Mouse (Mus musculus) forebrain, embryonic 12.5 days (tissue): ENCODE data around the gene Cdc42ep2. TPM values are rescaled to one million over a fixed set of nuclear protein-coding genes. Genes with fewer than 3 reads are reported as not detected.
A peak's percentile ranks its signal among the peaks of the same experiment; 100 is the strongest.

Experiments
- ATAC-seq: fragments of 200-750 bp; cut with Nextera tagmentation; 2 replicates; pipeline ENCODE4 v1.8.0; 2017; ENCODE audit warnings: moderate TSS enrichment; ENCODE audit not compliant: low FRiP score
- H3K27ac ChIP-seq: fragments of 300-500 bp; sonication (generic); 2 replicates; pipeline ENCODE4 v1.5.1; 2016; ENCODE audit warnings: mild to moderate bottlenecking
- H3K27me3 ChIP-seq: fragments of 300-500 bp; sonication (generic); 2 replicates; pipeline ENCODE4 v1.6.1; 2016; ENCODE audit warnings: mild to moderate bottlenecking
- H3K36me3 ChIP-seq: fragments of 300-500 bp; sonication (generic); replicated peaks from 2 replicates; pipeline ENCODE4 v1.6.1; 2016; ENCODE audit warnings: mild to moderate bottlenecking
- H3K4me1 ChIP-seq: fragments of 300-500 bp; sonication (generic); 2 replicates; pipeline ENCODE4 v1.6.1; 2016
- H3K4me2 ChIP-seq: fragments of 300-500 bp; sonication (generic); 2 replicates; pipeline ENCODE4 v1.6.1; 2016; ENCODE audit warnings: mild to moderate bottlenecking, moderate library complexity
- H3K4me3 ChIP-seq: fragments of 300-500 bp; sonication (generic); replicated peaks from 2 replicates; pipeline ENCODE4 v1.5.1; 2016; ENCODE audit warnings: mild to moderate bottlenecking
- H3K9ac ChIP-seq: fragments of 300-500 bp; sonication (generic); 2 replicates; pipeline ENCODE4 v1.6.1; 2016; ENCODE audit warnings: mild to moderate bottlenecking
- H3K9me3 ChIP-seq: fragments of 300-500 bp; sonication (generic); 2 replicates; pipeline ENCODE4 v1.6.1; 2016
- WGBS: fragments of 180-500 bp; shearing (Covaris S2); methylation state at CpG from one replicate; pipeline ENCODE4 v1.1.7; 2016; 5-methylcytosine and 5-hydroxymethylcytosine counted together
- polyA plus RNA-seq: library from polyadenylated mRNA; unstranded; fragments of >200 nt; fragmentation: Nextera tagmentation; extraction: Ambion mirVana; gene quantifications from 2 replicates; pipeline ENCODE4 v1.2.1, GENCODE M21; 2016

Cdc42ep2 gene
- polyA plus RNA-seq, 1 experiment from 2014 or later: 2.2 TPM

DNA sequence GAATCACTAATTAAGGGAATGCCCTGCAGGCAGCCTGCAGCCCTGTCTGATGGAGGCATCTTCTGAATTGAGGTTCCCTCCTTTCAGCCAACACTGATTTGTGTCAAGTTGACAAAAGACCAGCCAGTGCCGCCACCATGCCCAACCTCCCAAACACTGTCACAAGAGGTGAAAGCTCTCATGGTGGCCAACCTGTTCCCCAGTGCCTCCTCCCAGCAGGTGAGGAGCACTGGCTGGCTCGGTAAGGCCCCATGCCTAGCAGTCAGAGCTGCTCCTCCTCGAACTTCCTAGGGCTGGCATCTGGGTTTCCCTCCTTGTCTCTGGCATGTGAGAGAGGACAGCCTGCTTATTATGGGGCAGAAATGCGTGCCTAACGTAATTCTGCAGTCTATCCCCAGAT lies 15.1 kb upstream of the Cdc42ep2 start:
- Histone ChIP-seq H3K4me1 (peaks cover 17% of the 10 kb centered on the region), H3K27ac (peak overlapping the region; percentile 50; the same call in 1 of the 2 replicates), H3K9ac (no peak overlapping the region), H3K4me2 (no peak overlapping the region), H3K27me3 (no peaks in the 10 kb centered on the region), H3K4me3 (no peak overlapping the region), H3K9me3 (no peaks in the 10 kb centered on the region), H3K36me3 (peaks cover 42% of the 10 kb centered on the region)
- no peak for ATAC-seq
- 85% methylated on average over 5 of the region's 5 CpGs for WGBS

DNA sequence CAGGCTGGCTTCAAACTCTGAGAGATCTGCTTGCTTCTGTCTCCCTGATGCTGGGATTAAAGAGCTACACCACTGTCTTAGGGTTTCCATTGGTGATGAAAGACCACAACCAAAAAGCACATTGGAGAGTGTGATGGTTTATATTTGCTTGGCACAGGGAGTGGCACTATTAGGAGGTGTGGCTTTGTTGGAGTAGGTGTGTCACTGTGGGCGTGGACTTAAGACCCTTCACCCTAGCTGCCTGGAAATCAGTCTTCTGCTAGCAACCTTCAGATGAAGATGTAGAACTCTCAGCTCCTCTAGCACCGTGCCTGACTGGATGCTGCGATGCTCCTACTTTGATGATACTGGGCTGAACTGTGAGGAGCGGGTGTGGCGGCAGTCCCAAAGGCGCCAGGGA lies 13.9 kb upstream of the Cdc42ep2 start:
- peaks cover 32% of the 10 kb centered on the region for H3K36me3 ChIP-seq
- no peak overlapping the region for H3K4me3 ChIP-seq
- H3K27ac ChIP-seq: no peak overlapping the region
- H3K27me3 ChIP-seq: no peaks in the 10 kb centered on the region
- ATAC-seq: no peak
- WGBS: 95% methylated on average over 6 of the region's 6 CpGs
- no peaks in the 10 kb centered on the region for H3K9me3 ChIP-seq
- no peak overlapping the region for H3K9ac ChIP-seq
- no peak overlapping the region for H3K4me2 ChIP-seq
- H3K4me1 ChIP-seq: peaks cover 17% of the 10 kb centered on the region

DNA sequence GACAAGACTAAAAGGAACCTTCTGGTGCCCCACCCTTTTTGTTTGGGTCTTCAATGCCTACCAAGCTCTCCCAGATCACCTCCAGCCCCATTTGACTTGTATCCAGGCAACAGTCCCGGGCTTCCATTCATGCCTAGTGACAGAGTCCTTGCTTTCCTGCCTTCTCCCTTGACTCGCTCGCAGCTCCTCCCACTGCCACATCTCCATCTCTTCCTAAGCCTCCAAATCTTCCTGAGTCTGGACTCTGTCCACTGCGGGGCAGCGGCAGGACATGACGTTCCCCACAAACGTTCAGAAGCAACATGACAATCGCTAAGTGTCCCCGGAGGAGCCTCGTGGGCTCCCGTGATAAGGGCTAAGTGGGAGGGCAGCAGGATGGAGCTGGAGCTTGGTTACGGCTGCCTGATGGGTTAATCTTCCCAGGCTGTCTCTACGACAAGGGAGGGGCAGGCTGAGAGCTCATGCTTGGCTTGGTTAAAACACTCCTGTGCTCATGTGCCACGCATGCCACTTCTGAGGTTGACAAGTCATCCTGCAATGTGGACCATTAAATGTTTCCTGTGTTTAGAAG lies 13.3 kb upstream of the Cdc42ep2 start:
- Histone ChIP-seq H3K4me2 (peak overlapping the region; percentile 13; the same call in 1 of the 2 replicates), H3K4me1 (peaks cover 17% of the 10 kb centered on the region), H3K9me3 (no peaks in the 10 kb centered on the region), H3K4me3 (no peak overlapping the region), H3K36me3 (peaks cover 31% of the 10 kb centered on the region), H3K27ac (no peak overlapping the region), H3K9ac (no peak overlapping the region), H3K27me3 (no peaks in the 10 kb centered on the region)
- WGBS: 41% methylated on average over 14 of the region's 14 CpGs
- ATAC-seq: no peak

DNA sequence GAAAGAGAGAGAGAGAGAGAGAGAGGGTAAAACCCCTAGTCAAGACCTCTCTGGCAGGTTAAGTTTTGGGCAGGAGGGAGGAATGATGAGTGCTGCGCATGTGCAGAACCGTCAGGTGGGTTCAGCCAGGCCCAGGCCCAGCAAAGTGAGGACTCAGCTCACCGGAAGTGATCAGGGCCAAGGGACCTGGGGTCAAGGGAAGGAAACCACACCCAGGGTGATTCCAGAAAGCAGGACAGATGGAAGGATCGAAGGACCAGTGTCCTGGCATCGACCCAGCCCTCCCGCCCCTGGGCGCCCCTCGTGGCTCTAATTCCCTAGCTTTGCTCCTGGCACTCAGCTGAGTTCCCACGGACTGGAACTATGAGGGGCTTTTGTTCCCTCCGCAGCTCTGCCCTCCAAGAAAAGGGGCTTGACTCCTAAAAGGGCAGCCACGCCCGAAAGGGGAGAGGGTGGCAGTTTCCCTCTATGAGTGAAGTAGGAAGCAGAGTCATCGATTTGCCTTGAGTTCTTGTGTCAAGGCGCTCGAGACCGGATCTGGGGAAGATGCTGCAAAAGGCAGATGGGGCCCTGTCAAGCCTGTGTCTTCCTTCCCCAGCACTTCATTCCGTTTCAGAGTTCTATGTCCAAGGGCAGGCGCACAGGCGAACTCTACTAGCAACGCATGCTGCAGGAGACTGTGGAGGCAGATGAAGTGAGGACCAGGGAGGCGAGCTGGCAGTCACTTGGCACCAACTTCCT lies 12.6 kb upstream of the Cdc42ep2 start:
- no peak for ATAC-seq
- no peak overlapping the region for H3K4me2 ChIP-seq
- H3K27ac ChIP-seq: peak overlapping the region; percentile 32; the same call in 1 of the 2 replicates
- no peaks in the 10 kb centered on the region for H3K9me3 ChIP-seq
- peaks cover 17% of the 10 kb centered on the region for H3K4me1 ChIP-seq
- no peaks in the 10 kb centered on the region for H3K27me3 ChIP-seq
- no peak overlapping the region for H3K9ac ChIP-seq
- H3K36me3 ChIP-seq: peaks cover 25% of the 10 kb centered on the region
- no peak overlapping the region for H3K4me3 ChIP-seq
- WGBS: 75% methylated on average over 21 of the region's 21 CpGs

DNA sequence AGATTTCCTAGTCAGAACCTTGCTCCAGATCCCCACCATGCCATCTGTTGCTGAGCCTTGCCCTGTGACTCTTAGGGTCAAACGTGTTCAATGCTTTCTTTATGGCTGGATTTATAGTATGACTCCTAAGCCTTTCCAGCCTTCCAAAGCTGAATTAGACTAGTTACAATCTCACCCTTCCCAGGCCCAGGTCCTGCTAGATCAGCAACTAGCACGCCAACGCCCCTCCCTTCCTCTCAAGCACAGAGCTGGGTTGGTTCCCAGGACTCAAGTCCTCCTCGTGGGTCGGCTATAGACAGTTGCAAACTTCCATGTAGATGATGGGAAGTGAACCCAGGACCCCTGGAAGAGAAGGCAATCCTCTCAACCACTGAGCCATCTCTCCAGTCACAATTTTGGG lies 11.1 kb upstream of the Cdc42ep2 start:
- WGBS: 84% methylated on average over 5 of the region's 5 CpGs
- H3K36me3 ChIP-seq: peaks cover 12% of the 10 kb centered on the region
- H3K27me3 ChIP-seq: no peaks in the 10 kb centered on the region
- H3K9ac ChIP-seq: no peak overlapping the region
- H3K27ac ChIP-seq: no peak overlapping the region
- no peaks in the 10 kb centered on the region for H3K9me3 ChIP-seq
- H3K4me3 ChIP-seq: no peak overlapping the region
- peaks cover 17% of the 10 kb centered on the region for H3K4me1 ChIP-seq
- no peak for ATAC-seq
- H3K4me2 ChIP-seq: no peak overlapping the region

DNA sequence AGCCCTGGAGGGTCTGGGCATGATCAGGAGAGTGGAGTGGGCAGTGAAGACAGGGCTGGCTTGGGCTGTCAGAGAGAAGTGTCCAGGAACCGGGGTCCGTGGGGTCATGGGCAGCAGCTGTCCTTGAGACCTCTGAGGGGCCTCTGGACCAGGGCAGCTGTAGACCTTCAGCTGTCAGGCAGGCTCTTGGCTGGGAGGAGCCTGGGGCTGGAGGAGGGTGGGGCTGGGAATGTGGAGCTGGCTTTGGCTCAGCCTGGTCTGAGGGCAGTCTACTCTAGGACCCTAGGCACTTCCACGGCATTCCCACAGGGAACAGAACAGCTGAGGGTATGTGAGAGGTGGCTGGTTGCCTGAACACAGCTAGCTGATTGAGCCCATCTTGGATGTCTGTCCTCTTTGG lies 10.7 kb upstream of the Cdc42ep2 start:
- Histone ChIP-seq H3K27me3 (no peaks in the 10 kb centered on the region), H3K27ac (no peak overlapping the region), H3K4me1 (peaks cover 17% of the 10 kb centered on the region), H3K4me3 (no peak overlapping the region), H3K9me3 (no peaks in the 10 kb centered on the region), H3K9ac (no peak overlapping the region), H3K4me2 (no peak overlapping the region), H3K36me3 (peaks cover 9% of the 10 kb centered on the region)
- no peak for ATAC-seq
- 63% methylated on average over 3 of the region's 3 CpGs for WGBS

DNA sequence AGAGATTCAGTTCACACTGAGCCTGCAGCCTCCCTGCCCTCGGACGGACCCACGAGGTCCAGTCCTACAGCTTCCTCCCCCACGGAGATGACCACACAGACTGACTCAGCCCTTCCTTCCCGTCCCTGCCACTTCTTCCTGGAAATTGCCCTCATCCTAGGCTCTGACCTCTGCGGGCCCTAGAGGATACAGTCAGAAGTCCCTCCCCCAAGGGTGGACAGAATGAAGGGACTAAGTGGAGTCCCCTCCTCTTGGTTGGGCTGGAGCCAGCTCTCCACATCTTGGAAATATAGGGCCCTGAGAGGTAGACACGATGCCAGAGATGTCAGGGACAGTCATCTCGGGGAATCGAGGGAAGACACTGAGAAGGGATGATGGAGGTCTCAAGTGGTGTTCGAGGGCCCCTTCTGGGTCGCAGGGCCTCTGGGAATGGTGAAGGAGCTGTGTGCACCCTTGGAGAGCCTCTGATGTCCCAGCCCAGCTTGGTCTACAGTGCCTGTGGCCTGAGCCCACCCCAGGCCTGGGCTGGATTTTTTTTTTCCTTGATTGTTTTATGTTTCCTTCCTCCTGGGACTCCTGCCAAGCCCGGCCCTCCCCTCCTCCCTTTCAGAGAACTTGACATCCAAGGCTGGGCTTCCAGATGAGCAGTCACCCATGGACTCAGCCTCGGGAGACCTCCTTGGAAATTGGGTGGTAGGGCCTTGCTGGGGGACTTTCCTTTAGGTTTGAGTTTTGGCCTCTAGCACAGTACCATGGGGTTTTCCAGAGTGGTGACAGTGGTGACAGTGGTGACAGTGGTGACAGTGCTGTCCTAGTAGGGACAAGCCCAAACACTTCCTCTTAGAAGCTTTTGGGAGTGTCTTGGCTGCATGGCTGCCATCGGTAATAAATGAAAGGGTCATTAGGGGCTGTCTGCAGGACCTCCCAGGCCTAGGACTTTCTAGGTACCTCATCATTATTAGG lies 5.3 kb upstream of the Cdc42ep2 start:
- Histone ChIP-seq H3K4me1 (peaks cover 6% of the 10 kb centered on the region), H3K27me3 (peaks cover 16% of the 10 kb centered on the region), H3K4me2 (no peak overlapping the region), H3K9ac (no peak overlapping the region), H3K9me3 (no peaks in the 10 kb centered on the region), H3K36me3 (no peaks in the 10 kb centered on the region), H3K27ac (no peak overlapping the region), H3K4me3 (no peak overlapping the region)
- ATAC-seq: no peak
- WGBS: 70% methylated on average over 14 of the region's 14 CpGs

DNA sequence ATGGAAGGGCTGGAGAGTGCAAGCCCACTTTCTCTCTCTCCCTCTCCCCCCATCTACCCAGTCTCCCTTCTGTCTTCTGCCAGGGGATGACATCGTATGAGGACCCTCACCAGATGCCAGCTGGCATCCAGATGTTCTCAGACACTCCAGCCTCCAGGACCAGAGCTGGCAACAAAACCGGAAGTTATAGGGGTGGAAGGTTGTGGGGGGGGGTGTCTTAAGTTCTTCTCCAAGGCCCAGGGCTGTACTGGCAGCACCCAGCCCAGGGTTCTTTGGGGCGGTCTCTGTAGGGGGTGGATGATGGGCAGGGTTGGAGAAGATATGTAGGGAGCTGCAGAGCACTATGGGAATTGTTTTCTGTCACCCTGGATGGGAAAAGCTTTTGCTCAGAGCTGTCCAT lies 3.9 kb upstream of the Cdc42ep2 start:
- Histone ChIP-seq H3K36me3 (no peaks in the 10 kb centered on the region), H3K4me3 (no peak overlapping the region), H3K4me2 (no peak overlapping the region), H3K27ac (no peak overlapping the region), H3K4me1 (peaks cover 14% of the 10 kb centered on the region), H3K27me3 (peaks cover 16% of the 10 kb centered on the region), H3K9me3 (no peaks in the 10 kb centered on the region), H3K9ac (no peak overlapping the region)
- WGBS: 69% methylated on average over 3 of the region's 3 CpGs
- no peak for ATAC-seq

DNA sequence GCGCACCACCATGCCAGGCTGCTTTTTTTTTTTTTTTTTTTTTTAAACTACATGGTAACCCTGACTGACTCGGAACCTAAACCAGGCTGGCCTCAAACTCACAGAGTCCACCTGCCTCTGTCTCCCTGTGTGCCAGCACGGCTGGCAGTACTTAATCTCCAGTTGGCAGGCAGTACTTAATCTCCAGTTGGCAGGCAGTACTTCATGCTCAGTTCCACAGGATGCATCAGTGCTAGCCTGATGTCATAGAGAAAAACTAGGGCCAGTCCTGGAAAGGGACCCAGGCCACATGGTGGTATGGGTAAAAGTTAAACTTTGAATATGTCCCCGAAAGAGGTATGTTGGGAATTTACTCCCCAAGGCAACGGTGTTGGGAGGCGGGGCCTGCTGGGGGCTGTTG lies 3.5 kb upstream of the Cdc42ep2 start:
- Histone ChIP-seq H3K9ac (no peak overlapping the region), H3K27me3 (peaks cover 16% of the 10 kb centered on the region), H3K9me3 (no peaks in the 10 kb centered on the region), H3K4me3 (no peak overlapping the region), H3K4me2 (no peak overlapping the region), H3K27ac (no peak overlapping the region), H3K36me3 (no peaks in the 10 kb centered on the region), H3K4me1 (peaks cover 14% of the 10 kb centered on the region)
- no peak for ATAC-seq
- 81% methylated on average over 6 of the region's 6 CpGs for WGBS

DNA sequence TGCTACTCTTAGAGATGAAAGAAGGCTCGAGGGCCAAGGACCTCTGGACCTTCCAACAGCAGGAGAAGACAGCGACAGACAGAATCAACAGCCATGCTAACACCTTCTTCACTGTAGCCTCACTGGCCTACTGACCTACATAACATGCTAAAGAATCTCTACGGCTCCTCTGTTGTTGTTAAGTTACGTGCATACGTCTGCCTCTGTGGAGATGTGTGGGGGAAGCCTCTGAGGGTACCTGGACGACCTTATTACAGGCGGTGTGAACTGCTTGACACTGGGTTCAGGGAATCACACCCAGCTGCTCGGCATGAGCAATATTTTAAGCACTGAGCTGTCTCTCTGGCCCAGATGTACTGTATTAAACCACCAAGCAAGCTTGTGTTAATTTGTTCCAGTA lies 2.9 kb upstream of the Cdc42ep2 start:
- ATAC-seq: no peak

DNA sequence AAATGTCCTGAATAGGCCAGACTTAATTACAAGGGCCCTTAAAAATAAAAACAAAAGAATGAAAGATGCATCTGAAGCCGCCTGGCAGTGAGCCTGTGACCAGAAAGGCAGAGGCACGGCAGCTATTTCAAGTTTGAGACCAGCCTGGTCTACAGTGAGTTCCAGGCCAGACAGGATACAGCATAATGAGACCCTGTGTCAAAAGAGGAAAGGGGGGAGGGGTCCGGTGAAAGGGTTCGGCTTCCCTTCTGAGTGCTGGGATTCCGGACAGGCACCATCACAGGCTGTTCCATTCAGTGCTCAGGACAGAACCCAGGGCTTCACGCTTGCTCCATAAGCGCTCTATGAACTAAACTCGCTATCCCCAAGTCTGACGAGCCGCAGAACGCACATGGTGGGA lies 2.4 kb upstream of the Cdc42ep2 start:
- Histone ChIP-seq H3K4me3 (no peak overlapping the region), H3K4me1 (peaks cover 14% of the 10 kb centered on the region), H3K27me3 (peaks cover 16% of the 10 kb centered on the region), H3K27ac (no peak overlapping the region), H3K4me2 (no peak overlapping the region), H3K36me3 (no peaks in the 10 kb centered on the region), H3K9ac (no peak overlapping the region), H3K9me3 (no peaks in the 10 kb centered on the region)
- no peak for ATAC-seq
- WGBS: 69% methylated on average over 11 of the region's 11 CpGs

More for the DNA sequence above, 2.9 kb upstream of the Cdc42ep2 start:
- H3K9me3 ChIP-seq: no peaks in the 10 kb centered on the region
- H3K27me3 ChIP-seq: peaks cover 16% of the 10 kb centered on the region
- peaks cover 14% of the 10 kb centered on the region for H3K4me1 ChIP-seq
- no peak overlapping the region for H3K4me2 ChIP-seq
- H3K27ac ChIP-seq: no peak overlapping the region
- no peaks in the 10 kb centered on the region for H3K36me3 ChIP-seq
- no peak overlapping the region for H3K4me3 ChIP-seq
- 77% methylated on average over 8 of the region's 8 CpGs for WGBS
- H3K9ac ChIP-seq: no peak overlapping the region

DNA sequence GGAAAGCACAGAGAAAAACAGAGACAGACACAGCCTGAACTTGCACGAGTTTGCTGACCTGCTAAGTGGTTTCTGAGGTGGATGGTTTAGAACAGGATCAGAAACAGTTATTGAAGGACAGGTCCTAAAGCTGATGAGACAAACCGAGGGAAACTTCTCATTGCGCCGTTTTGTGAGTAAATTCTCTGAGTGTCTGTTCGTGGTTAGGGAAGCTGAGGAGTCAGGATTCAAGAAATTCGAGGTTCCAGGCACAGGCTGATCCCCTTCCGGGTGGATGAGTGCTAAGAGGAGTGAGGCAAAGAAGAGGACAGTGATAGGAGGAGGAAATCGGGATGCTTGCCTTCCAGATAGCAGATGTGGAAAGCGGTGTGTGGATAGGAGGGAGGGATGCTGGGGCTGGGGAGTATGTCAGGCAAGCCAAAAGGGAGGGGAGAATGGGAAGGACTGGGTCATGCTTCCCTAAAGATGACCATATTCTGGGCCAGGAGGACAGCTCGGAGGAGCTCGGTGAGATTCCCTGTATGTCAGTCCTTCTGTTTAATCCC lies 767 bp upstream of the Cdc42ep2 start:
- Histone ChIP-seq H3K27me3 (peaks cover 16% of the 10 kb centered on the region), H3K4me2 (peak overlapping the region; percentile 98), H3K9ac (peak overlapping the region; percentile 60), H3K4me1 (peaks cover 19% of the 10 kb centered on the region), H3K27ac (no peak overlapping the region), H3K4me3 (peak overlapping the region; percentile 53), H3K9me3 (no peaks in the 10 kb centered on the region), H3K36me3 (no peaks in the 10 kb centered on the region)
- ATAC-seq: no peak
- 45% methylated on average over 11 of the region's 11 CpGs for WGBS
